12 mouse cellular contexts compared by ENCODE assay signal in the genomic region with DNA sequence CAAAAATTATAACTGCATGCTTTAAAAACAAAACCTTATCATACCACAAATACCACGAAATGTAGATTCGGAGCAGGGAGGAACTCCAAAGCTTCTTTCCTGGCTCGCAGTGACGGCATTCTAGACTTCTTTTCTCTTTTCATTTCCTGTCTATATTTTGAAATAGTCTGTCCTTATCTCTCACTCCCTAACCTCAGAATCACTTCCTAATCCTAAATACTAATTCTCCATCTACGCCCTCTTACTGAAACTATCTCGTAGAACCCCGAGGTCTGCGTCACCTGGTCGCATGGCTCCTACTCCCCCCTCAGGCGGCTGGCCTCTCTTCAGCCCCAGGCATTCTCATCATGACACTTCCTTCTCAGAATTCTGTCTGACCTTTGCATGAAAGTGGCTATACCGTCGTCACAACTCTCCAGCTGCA. TPM values are rescaled to one million over a fixed set of nuclear protein-coding genes. Genes with fewer than 3 reads are reported as not detected.
DNase-seq lines count a peak whose midpoint lies in the region; ATAC-seq and TF ChIP-seq lines count a peak whose summit lies in the region.
"Had no signal": no experiment of that assay in that cellular context is flagged by ENCODE, and none has a peak within 500 bp of the region (broad histone marks: within the 10 kb centered on the region; RNA-seq: fewer than 3 reads in every experiment).

No protein-coding gene starts in this region.

- H3K4me3 ChIP-seq in heart, adult 2 months: peak overlapping the region; percentile 34
- H3K4me3 ChIP-seq: embryonic facial prominence, embryonic 13.5 days; hindbrain, embryonic 15.5 days had no signal

- no peak for TF ChIP-seq POLR2A in heart, adult 2 months (IDR thresholded peaks at IDR 0.05; ENCODE audit: insufficient read depth, low read depth, low read length)

- no peaks in the 10 kb centered on the region for H3K79me2 ChIP-seq in heart, adult 2 months (replicated peaks; ENCODE audit: control insufficient read depth, insufficient read depth, low read length)

- H3K4me1 ChIP-seq in heart, adult 2 months (ENCODE audit: control insufficient read depth, insufficient read depth, low read length): no peaks in the 10 kb centered on the region
- H3K4me1 ChIP-seq: embryonic facial prominence, embryonic 13.5 days; hindbrain, embryonic 15.5 days had no signal

- no peaks in the 10 kb centered on the region for H3K27me3 ChIP-seq in heart, adult 2 months (ENCODE audit: control insufficient read depth, insufficient read depth, low read length)
- H3K27me3 ChIP-seq: embryonic facial prominence, embryonic 13.5 days; hindbrain, embryonic 15.5 days had no signal

- H3K36me3 ChIP-seq in heart, adult 2 months (ENCODE audit: control insufficient read depth, insufficient read depth, low read length): no peaks in the 10 kb centered on the region
- H3K36me3 ChIP-seq: embryonic facial prominence, embryonic 13.5 days; hindbrain, embryonic 15.5 days had no signal

- WGBS in heart, adult 2 months: 22% methylated on average over 12 of the region's 12 CpGs

- H3K27ac ChIP-seq in heart, adult 2 months: no peak overlapping the region
- H3K27ac ChIP-seq: embryonic facial prominence, embryonic 13.5 days; hindbrain, embryonic 15.5 days had no signal

- TF ChIP-seq EP300 in heart, adult 2 months (IDR thresholded peaks at IDR 0.05; ENCODE audit: insufficient read depth, low read depth, low read length): no peak

- intact Hi-C loops in heart, adult 2 months (cut with DNase I): no loop called here

- DNase-seq in heart, adult 2 months: peak in 1 of 2 experiments; percentile 13
- DNase-seq in heart, postnatal 4 days: no peak
- peak; percentile 81 for DNase-seq in CD4-positive, CD25-positive, alpha-beta regulatory T cell, adult 2 months (ENCODE audit: low read depth, low spot score)
- no peak for DNase-seq in gastrocnemius, postnatal 10 days
- DNase-seq in kidney, adult 11 months: no peak
- no peak for DNase-seq in left cerebral cortex, adult 11 months (ENCODE audit: low spot score)

- TF ChIP-seq CTCF in heart, adult 2 months (IDR thresholded peaks at IDR 0.05): no peak

- no peak overlapping the region for H3K9ac ChIP-seq in heart, adult 2 months (ENCODE audit: low read depth, low read length)
- H3K9ac ChIP-seq: embryonic facial prominence, embryonic 13.5 days; hindbrain, embryonic 15.5 days had no signal

- peak; percentile 56 to 75 for ATAC-seq in hematopoietic stem cell, adult 5-6 weeks (replicated peaks in 1 of 2; ENCODE audit: insufficient read depth in 1 of 2, low FRiP score in 2 of 2, low TSS enrichment in 1 of 2, low read depth in 1 of 2, poor library complexity in 2 of 2, severe bottlenecking in 2 of 2)
- peak; percentile 75 for ATAC-seq in monocyte, adult 5-6 weeks (replicated peaks; ENCODE audit: insufficient number of reproducible peaks, low FRiP score, low TSS enrichment, poor library complexity, severe bottlenecking)
- ATAC-seq: midbrain, embryonic 16.5 days had no signal

RNA-seq across cellular contexts. Expression of a gene that starts 21.2 kb away (rescaled TPM):
- not detected for total RNA-seq in heart, adult 2 months (2021)
- 0.10 TPM in 1 of 2 replicates, not detected in the other for polyA plus RNA-seq in heart, adult 2 months (2012; rRNA removed)
- not detected for total RNA-seq in heart, postnatal 4 days (2021)
- 0.50 and 0.69 TPM in 2 replicates for total RNA-seq in hematopoietic stem cell, adult 5-6 weeks (2017)
- total RNA-seq in monocyte, adult 5-6 weeks (2017): 161 to 263 TPM (median 164 TPM) in 3 replicates
- total RNA-seq in gastrocnemius, postnatal 10 days (2021): not detected
- polyA plus RNA-seq: C2C12; embryonic facial prominence, embryonic 13.5 days had no signal

Comparison
In these comparisons a context has a peak if more than half of its experiments do, and no peak if none do; other contexts are left out.
1. RNA of a gene that starts 21.2 kb away (total RNA-seq): 161 to 263 TPM in monocyte, adult 5-6 weeks; 0.50 to 0.69 TPM in hematopoietic stem cell, adult 5-6 weeks, not detected in heart, adult 2 months, not detected in heart, postnatal 4 days and not detected in gastrocnemius, postnatal 10 days; every median in the first group is over 10 times any median in the second.